Mouse (Mus musculus) gastrocnemius, postnatal 4 days (tissue): Measurements from ENCODE around the gene Rnf224. TPM values are rescaled to one million over a fixed set of nuclear protein-coding genes. Genes with fewer than 3 reads are reported as not detected.
A peak's percentile ranks its signal among the peaks of the same experiment; 100 is the strongest.

Experiments
- DNase-seq, 2 experiments: peaks; one replicate each; pipeline ENCODE4 v3.0.0; 2021 to 2022; ENCODE audit warnings: low spot score in 2 of 2, mixed read lengths in 2 of 2
- total RNA-seq, 2 experiments: library from RNA; stranded (reverse); gene quantifications; 2 replicates each; pipeline ENCODE4 v1.2.3; 2021

Gene Rnf224
- total RNA-seq, 2 experiments from 2014 or later, result not detected

DNA sequence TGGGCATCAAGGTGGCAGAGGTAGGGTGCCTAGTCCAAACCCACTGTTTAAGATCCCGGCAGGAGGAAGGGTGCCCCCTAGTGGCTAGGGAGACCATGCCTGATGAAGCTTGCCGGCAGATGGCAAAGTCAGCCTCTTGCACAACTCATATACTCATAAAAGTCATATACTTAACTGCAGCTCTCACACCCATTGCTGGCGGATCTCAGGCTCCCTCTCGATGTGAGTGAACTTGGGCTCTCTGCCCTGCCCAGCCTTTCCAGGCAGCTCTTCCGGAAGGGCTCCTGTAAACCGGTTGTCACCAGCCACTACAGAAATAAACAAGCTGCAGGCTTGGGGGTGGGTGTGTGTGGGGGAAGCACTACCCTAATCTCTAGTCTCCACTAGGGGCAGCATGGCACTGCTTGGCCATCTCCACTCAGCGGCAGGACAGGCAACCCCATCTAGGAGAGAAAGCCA is 8.1 kb downstream of the Rnf224 start:
- DNase-seq, result peak; percentile 74 to 85

DNA sequence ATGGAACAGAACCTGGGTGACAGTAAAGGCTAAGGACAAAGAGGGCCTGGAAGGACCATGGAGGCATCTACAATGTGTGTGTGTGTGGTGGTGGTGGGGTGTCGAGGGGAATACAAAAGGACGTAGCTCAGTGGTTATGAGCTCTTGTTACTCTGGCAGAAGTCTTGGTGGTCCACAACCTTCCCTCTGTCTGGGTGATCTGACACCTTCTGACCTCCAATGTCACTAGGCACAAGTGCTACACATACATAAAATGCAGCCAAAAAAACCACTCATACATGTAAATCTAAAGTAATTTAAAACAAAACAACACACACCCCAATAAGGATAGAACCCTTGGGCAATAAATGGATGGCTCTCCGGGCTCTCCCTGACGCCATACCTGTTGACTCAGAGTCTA is 9.2 kb downstream of the Rnf224 start:
- DNase-seq, result no peak

DNA sequence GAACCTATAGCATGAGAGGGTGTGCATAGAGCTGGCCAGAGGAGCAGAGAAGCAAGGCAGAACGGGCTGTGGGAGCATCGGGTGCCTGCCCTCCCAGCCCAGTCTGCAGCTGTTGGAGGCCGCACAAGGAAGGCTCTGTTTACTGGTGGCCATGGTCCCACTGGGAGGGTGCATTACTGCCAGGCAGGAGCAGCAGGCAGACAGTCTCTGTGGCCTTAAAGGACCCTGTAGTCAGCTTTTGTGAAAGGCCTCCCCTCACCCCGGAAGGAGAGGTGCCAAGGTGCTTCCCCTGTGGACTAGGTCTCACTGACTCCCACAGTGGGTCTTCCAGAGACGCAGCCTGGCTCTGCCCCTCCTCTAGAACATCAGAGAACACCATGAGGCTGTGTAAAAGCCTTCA is 9.7 kb downstream of the Rnf224 start:
- peak in 1 of 2 experiments; percentile 56 for DNase-seq

DNA sequence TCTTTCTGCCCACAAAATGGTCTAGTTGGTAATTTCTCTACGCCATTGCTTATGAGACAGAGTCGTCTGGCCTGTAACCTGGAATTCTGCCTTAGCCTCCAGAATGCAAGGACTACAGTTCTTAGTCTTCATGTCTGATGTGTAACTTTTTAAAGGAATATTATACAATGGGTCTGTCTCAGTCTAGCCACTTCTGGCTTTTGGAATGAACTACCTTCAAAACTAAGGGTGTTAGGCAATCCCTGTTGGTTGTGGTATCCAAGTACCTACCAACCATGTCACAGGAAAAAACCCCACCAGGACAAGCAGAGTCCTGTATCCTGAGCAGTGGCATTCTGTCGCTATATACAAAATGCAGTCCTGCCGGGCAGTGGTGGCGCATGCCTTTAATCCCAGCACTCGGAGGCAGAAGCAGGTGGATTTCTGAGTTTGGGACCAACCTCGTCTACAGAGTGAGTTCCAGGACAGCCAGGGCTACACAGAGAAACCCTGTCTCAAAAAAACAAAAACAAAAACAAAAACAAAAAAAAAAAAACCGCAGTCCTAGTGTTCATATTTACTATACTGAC is 10.7 kb downstream of the Rnf224 start:
- no peak for DNase-seq

DNA sequence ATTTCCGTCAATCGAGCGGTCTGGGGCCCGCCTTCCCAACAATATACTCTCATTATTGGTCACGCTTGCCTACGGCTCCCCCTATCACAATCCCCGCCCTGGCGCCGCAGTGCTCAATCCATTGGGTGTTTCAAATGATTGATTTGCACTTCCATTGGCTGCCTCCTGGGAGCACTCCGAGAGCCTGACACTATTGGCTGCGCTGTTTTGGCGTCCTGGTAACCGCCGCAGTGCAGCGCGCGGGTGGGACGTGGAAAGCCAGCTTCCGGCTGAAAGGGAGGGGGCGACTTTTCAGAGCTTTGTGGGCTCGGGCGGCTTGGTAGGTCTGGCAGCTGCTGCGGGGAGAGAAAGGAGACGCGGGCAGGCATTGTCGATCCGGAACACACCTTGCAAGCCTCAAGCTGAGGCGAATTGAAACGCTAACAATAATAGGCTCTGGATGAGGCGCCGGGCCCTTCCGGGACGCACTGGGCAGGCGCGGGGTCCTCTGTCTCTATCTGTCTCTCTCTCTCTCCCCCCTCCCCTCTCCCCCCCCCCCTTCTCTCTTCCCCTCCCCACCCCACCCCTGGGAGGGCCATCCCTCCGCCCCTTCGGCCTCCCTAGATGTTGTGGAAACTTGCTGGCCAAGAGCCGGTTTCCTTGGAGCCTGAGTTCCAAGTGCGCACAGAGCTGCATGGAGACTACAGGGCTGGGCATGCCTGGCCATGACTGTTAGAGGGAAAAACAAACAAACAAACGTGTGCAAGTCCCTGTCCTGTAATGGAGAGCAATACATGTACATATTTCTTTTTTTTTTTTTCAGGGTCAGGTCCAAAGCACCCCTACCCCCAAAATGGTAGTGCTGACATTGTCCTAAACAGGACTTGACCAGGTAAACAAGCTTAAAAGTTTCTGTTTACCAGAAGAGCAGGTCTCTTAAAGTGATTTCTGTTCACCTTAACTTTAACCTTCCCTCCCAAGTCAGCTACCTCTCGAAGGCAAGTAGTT is 11.5 kb downstream of the Rnf224 start:
- peak; percentile 89 to 96 for DNase-seq

DNA sequence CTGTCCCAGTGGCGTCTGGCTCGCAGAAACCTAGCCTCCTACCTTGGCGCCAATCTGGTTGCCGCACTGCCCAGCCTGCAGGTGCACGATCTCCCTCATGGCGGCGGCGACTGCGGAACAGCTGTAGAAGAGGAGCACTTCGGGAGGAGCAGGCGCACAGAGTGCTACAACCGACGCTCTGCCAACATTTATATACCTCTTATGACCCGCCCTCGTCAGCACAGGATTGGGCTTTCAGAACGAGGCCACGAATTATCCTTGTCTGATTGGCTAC is 12.2 kb downstream of the Rnf224 start, which contains the start of gene Tubb4b:
Gene Tubb4b, minus strand, starts transcription at position 211 of the 274 bp plus-strand sequence.
- DNase-seq, result no peak

DNA sequence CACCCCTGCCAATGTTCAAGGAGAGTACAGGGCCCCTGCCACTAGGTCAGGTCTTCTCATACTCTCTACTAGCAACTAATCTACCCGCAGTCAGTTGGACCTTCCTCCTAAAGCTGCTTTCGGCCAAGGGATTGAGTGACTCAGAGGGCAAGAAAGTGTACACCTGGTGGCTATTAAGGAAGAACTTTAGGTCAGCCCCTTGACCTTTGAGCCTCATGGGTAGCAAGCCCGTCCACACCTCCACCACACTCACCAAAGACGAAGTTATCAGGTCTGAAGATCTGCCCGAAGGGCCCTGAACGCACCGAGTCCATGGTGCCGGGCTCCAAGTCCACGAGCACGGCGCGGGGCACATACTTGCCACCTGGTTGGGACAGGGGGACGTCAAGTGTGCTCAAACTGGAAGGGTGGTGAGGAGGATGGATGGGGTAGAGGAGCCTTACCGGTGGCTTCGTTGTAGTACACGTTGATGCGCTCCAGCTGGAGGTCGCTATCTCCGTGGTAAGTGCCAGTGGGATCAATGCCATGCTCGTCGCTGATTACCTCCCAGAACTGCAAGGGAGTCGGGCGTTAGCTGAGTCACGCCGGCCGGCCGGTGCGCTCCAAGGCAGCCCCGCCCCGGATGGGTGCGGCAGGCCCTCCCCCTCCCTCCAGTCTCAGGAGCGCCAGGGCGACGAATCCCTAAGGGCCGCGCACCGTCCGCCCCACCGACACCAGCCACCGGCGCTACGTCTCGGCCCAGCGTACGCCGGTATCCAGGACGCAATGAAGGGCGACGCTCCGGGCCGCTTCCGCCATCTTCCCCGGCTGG is 12.7 kb downstream of the Rnf224 start:
- DNase-seq, result peak; percentile 63 to 74

DNA sequence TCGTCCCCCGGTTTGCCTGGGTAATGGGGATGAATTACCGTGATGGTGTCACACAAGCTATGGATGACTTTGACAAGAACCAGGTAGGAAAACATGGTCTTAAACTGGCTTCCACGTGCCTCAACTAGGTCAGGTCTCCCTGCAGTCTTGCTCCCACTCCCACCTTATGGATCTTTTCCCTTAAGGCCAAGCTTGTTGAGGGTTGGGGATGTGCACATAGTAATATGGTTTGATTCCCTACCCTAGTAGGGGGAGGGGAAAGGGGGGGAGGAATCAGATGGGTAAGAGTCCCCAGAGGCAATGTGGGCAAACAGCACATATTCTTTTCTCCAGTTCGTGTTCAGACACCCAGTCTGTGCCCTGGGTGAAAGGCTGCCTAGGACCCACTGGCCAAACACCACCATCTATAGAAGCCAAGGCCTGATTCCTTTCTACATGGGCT is 15.2 kb downstream of the Rnf224 start:
- DNase-seq, result no peak

DNA sequence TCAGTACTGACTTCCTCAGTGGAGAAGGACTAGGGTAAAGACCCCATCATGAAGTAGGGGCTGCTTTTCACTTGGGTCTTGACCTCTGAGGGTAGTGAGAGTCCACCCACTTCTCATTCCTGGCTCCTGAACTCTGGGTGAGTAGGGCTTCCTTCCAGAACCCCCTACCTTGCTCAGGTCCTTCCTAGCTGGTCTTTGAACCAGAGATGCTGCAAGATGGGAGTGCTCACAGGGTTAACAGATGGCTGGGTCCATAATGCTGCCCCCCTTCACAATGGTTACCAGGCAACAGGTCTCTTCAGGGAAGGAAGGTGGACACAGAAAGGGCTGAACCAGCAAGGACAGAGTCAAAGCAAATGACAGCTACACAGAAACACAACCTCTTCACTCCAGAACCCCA is 18.1 kb downstream of the Rnf224 start, which contains the start of gene Fam166a:
Gene Fam166a, plus strand, starts transcription at position 301 of the 400 bp plus-strand sequence.
- DNase-seq, result no peak

DNA sequence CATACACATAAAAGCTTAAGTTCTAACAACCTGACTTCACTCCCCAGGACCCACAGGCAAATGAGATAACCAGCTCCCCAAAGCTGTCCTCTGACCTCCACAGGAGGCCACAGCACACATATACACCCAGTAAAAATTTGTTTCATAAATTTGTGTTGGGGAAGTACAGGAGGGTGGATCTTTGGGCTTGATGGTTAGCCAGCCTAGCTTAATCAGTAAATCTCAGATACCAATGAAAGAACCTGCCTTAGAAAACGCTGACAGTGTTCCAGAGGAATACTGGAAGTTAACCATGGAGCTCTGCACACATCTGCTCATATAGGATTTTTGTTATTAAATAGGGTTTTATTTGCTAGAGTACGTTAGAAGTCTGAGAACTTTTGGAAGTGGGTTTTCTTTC is 18.9 kb downstream of the Rnf224 start:
- no peak for DNase-seq

DNA sequence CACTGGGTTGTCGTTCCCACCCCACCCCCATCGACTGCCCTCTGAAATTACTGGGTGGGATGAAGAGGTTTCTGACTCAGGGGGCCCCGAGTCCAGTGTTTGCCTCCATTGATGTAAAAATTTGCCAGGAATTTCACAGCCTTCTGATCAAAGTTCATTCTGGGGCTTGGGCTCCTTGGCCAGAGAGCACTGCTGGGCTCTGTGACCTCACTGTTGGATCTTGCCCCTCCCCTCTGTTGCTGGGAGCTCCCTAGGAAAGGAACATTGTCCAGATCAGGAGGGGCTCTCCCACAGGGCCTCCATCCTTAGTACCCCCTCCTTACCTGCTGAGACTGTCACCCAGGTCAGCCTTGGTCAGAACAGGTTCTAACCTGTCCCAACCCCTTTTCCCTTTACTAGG is 22.1 kb downstream of the Rnf224 start, which contains the start of gene Stpg3:
Gene Stpg3, minus strand, starts transcription at position 194 of the 400 bp plus-strand sequence.
- no peak for DNase-seq

DNA sequence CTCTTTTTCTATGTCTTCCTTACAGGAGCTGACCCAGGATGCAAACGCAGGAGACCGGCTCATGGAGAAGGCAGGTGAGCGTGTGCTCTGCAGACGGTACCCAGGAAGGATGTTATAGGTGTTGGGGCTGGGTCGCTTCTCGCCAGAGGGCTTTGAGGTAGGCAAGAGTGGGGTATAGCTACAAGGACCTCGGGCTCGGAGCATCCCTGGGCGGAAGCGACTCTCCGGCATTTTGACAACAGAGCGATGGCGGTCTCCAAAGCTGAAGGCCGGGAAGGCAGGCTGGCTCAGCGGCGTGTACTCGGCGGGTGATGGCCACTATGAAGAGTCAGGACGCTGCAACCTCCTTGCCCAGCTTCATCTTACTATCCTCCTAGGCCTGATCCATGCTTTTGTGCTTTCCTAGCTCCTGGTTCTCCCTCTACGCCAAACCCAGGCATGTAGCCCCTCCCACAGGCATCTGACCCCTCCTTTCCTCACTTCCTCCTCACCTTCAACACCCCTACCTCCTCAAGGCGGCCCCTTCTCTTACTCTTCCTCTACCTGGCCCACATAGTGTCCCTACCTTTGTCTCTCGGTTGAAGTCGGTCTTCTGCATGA is 23.2 kb downstream of the Rnf224 start:
- DNase-seq, result no peak

DNA sequence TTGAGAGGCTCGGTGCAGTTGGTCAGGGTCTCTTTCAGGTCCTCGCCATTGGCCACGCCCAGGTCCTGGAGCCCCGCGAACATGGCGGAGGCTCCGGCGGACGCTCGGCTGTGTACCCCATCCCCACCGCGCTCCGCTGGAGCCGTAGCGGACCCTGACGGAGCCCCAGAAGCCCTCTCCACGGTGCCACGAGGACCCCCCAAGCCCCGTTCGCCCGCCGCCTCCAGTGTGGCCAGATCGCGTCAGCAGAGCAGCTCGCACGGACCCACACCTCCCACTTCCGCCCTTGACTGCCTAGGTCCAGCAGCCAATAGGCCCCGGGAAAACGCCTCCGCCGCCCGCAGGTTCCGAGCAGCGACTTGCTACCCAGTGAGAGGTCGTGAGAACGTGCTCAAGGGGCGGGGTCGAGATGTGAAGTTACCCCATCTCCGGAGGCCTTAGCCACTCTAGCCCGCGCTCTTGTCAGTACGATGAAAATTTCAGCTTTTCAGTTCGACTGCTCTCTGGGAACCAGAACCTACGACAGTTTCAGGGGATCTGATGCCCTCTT is 25.4 kb downstream of the Rnf224 start, which contains the start of gene Nelfb:
Gene Nelfb, minus strand, starts transcription at position 369 of the 550 bp plus-strand sequence.
- DNase-seq, result peak; percentile 74 to 90

DNA sequence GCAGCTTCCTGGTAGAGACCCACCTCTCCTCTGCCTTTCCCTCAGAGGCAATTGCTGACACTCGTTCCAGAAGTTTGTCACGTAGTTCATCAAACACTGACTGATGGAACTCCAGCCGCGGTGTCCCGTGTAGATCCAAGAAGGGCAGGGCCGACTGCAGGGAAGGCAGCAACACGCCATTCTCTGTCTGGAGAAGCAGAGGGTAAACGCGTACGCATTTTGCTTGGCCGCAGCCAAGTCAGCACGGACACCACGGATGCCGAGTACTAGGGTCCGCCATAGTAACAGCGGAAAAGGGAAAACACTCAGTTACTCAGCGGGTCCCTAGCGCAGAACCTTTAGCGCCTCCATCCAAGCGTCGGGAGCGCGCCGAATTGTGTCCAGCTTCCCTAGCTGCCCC is 25.9 kb downstream of the Rnf224 start:
- DNase-seq, result no peak

DNA sequence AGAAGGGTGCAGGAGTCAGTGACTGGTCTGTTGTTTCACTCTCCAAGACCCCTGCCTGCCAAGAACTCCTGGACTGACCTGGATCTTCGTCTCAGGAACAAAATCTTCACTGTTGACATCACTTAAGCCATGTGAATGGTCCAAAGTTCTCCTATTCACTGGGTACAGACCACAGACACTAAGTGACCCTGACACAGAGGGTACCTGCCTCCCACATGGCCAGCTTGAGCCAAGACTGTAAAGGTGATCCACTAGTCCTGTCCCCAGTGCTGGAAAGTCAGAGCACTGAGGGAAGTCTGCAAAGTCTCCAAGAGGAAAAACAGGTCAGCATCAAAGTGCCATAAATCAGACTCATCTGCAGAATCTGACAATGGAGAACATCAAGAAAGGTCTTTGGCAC is 29.0 kb downstream of the Rnf224 start:
- no peak for DNase-seq

DNA sequence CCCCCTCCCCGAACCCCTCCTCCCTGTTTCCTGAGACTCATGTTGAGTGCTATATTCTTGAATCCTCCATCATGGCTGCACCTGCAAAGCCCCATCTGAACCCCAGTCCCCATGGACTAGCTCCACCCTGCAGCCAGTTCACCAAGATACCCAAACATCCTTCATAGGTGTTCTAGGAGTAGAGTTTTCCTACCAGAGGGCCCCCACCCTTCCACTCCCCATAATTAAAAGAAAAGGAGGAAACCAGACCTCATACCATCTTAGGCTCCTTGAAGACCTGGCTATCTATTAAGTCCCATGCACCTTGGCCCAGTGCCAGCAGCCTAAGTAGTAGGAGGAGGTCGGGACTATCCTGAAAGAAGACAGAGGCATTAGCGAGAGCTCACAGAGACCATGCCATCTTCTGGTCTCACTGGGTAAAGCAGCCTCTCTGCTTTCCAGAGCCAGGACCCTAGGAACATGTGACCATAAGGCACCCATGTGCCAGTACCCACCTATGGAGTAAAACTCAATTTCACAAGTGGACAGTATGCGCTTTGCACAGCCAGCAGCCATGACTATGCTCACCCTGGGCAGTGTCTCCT is 32.9 kb downstream of the Rnf224 start:
- DNase-seq, result no peak

DNA sequence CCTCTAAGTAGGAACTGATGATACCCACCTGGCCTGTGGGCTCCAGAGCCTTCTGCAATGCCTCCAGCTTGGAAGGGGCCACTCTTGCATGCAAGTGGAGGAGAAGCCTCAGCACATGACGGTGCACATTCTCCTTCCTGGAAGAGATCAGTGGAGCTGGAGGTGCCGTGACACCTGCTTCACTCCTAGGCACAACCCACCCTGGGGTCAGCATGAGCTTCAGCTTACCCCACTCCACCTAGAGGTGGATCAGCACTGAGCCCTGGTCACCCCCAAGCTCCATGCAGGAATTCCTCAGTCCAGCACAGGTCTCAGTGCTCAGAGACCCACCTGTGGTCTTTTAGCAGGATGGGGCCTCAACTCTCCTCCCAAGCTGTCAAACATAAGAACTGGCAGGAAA is 36.0 kb downstream of the Rnf224 start:
- DNase-seq, result no peak

DNA sequence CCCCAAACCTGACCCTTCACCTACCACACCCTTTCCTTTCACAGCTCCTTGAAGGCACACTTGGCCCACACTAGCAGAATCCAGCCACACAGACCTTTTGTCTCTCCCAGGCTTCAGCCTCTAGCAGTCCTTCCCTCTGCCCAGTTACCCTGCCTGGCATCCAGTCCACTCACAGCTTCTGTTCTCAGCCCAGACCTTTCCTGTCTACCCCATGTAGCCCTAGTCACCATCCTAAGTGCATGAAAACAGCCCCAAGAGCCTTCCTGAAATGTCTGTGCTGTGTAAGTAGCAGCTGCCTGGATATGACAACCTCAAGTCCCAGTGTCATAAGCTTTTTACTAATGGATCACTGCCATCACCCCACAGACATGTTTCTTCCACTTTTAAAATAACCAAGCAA is 38.6 kb downstream of the Rnf224 start:
- no peak for DNase-seq

DNA sequence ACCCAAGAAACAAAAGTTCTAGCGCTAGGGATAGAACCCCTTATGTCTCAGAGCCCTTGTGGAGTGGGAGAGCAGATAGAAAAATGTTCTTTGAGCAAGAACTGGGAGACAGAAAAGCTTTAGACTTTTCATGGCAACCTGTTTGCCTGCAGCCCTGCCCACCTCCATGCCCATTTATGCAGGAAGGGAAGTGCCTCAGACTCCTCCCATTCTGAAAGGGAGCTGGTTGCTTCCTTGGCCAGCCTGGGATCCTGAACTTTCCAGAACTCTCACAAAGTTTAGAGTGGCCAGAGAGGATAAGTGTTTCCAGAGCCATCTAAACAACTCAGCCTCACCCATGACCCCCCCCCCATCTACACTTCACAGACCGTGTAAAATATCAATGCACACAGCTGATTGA is 39.4 kb downstream of the Rnf224 start:
- DNase-seq, result no peak
